Mouse (Mus musculus): Measurements from ENCODE around the gene Ino80d. TPM values are rescaled to one million over a fixed set of nuclear protein-coding genes. Genes with fewer than 3 reads are reported as not detected.
"Not testable (repeated sequence)": the region's sequence is repeated elsewhere in the genome, so short reads cannot be mapped to it uniquely, and the experiment has no call there.

Ino80d gene
- polyA plus RNA-seq (2015; fragmentation: Nextera tagmentation; extraction: Ambion mirVana), result 7.5 and 9.1 TPM in 2 replicates

DNA sequence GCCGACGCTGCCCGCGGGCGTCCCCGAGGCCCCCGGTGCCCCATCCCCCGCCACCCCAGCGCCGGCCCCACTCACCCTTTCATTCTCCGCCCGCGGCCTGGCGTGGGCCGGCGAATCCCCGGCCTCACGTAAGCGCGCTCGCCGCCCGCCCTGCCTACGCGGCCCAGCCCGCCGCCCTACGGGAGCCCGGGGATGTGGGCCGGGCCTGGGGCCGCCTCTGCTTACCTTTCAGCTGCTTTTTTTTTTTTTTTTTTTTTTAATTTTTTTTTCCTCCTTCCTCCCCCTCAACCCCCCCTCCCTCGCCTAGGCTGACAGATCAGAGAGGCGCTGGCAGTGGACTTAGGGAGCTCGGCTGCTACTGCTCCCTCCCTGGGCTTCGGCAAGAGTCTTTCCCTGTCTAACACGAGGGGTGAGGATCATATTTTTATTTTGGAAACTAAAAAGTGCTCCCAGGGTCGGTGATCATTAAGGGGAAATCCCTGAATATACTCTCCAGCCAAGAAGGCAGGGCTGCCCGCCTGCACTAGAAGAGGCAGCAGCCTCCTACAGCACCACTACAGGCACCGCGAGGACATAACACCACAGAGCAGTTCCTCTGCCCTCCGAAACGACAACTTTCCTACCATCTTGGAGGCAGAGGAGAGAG lies at the start of gene Ino80d:
Ino80d (minus strand) TSS at position 532 of the 646 bp plus-strand sequence.
- Histone ChIP-seq H3K4me1 (ENCODE audit: control insufficient read depth, insufficient read depth, low read depth, low read length) (peaks cover 36% of the 10 kb centered on the region), H3K27me3 (replicated peaks; ENCODE audit: control insufficient read depth, insufficient read depth, low read length) (no peaks in the 10 kb centered on the region), H3K4me3 (ENCODE audit: low read length) (peak within 1 kb of the TSS; percentile 91), H3K9me3 (ENCODE audit: control insufficient read depth, low read length) (no peaks in the 10 kb centered on the region), H3K36me3 (ENCODE audit: control insufficient read depth, insufficient read depth, low read length) (0 out of 2 replicates have a peak, but pooled peaks cover 2% of the 10 kb centered on the region), H3K4me2 (ENCODE audit: low read length) (peak within 1 kb of the TSS; percentile 94), H3K27ac (ENCODE audit: low read depth, low read length) (peak within 1 kb of the TSS; percentile 97), H3K9ac (ENCODE audit: low read depth, low read length) (peak within 1 kb of the TSS; percentile 100)
- ATAC-seq, result peak; percentile 93
- WGBS, result under 1% methylated on average over 34 of the region's 42 CpGs

GRCm38 (mm10) chr1:63140231-63140630 lies 25.8 kb upstream of the Ino80d start:
- H3K9me3 ChIP-seq (ENCODE audit: control insufficient read depth, low read length), result no peaks in the 10 kb centered on the region
- 95% methylated on average over 13 of the region's 13 CpGs for WGBS
- H3K4me3 ChIP-seq (ENCODE audit: low read length), result no peak overlapping the region
- no peak overlapping the region for H3K27ac ChIP-seq (ENCODE audit: low read depth, low read length)
- no peaks in the 10 kb centered on the region for H3K4me1 ChIP-seq (ENCODE audit: control insufficient read depth, insufficient read depth, low read depth, low read length)
- no peak overlapping the region for H3K9ac ChIP-seq (ENCODE audit: low read depth, low read length)
- peaks cover 10% of the 10 kb centered on the region for H3K36me3 ChIP-seq (ENCODE audit: control insufficient read depth, insufficient read depth, low read length)
- H3K4me2 ChIP-seq (ENCODE audit: low read length), result no peak overlapping the region
- no peaks in the 10 kb centered on the region for H3K27me3 ChIP-seq (replicated peaks; ENCODE audit: control insufficient read depth, insufficient read depth, low read length)
- ATAC-seq, result no peak

DNA sequence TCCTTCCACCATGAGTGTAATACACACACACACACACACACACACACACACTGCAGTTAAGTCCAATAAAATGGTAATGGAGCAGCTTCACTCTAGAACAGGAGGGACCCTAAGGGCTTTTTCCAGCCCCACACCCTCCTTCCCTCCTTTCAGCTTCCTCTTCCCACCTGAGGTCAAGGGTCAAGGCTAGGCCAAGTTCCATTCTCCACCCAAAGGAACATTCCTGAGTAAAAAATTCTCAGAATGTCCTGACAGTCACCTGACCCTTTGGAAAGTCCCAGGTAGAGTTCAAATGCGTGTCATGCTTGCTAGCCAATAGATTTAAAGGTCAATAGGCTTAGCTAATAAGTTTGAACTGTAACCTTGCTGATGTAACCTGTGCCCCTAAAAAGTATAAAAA lies 24.1 kb upstream of the Ino80d start:
- not testable (repeated sequence) for H3K4me3 ChIP-seq (ENCODE audit: low read length); H3K4me1 ChIP-seq (ENCODE audit: control insufficient read depth, insufficient read depth, low read depth, low read length); H3K27ac ChIP-seq (ENCODE audit: low read depth, low read length); H3K9me3 ChIP-seq (ENCODE audit: control insufficient read depth, low read length); H3K4me2 ChIP-seq (ENCODE audit: low read length); H3K9ac ChIP-seq (ENCODE audit: low read depth, low read length); H3K36me3 ChIP-seq (ENCODE audit: control insufficient read depth, insufficient read depth, low read length); H3K27me3 ChIP-seq (replicated peaks; ENCODE audit: control insufficient read depth, insufficient read depth, low read length); ATAC-seq
- 89% methylated on average over 1 of the region's 1 CpGs for WGBS

- no peak overlapping the region for H3K27ac ChIP-seq (ENCODE audit: low read depth, low read length)
- no peaks in the 10 kb centered on the region for H3K9me3 ChIP-seq (ENCODE audit: control insufficient read depth, low read length)
- peaks cover 6% of the 10 kb centered on the region; the same call in 1 of the 2 replicates for H3K36me3 ChIP-seq (ENCODE audit: control insufficient read depth, insufficient read depth, low read length)
- no peak overlapping the region for H3K4me2 ChIP-seq (ENCODE audit: low read length)
- no peak overlapping the region for H3K4me3 ChIP-seq (ENCODE audit: low read length)
- no peak overlapping the region for H3K9ac ChIP-seq (ENCODE audit: low read depth, low read length)
- WGBS, result 83% methylated on average over 2 of the region's 2 CpGs
- H3K27me3 ChIP-seq (replicated peaks; ENCODE audit: control insufficient read depth, insufficient read depth, low read length), result no peaks in the 10 kb centered on the region
- no peak for ATAC-seq
- H3K4me1 ChIP-seq (ENCODE audit: control insufficient read depth, insufficient read depth, low read depth, low read length), result no peaks in the 10 kb centered on the region
Observed at GRCm38 (mm10) chr1:63137971-63138370, 23.5 kb upstream of the Ino80d start.

GRCm38 (mm10) chr1:63134530-63134929 lies 20.1 kb upstream of the Ino80d start:
- no peak for ATAC-seq
- H3K4me1 ChIP-seq (ENCODE audit: control insufficient read depth, insufficient read depth, low read depth, low read length), result no peaks in the 10 kb centered on the region
- H3K36me3 ChIP-seq (ENCODE audit: control insufficient read depth, insufficient read depth, low read length), result peaks cover 4% of the 10 kb centered on the region; the same call in 1 of the 2 replicates
- H3K4me3 ChIP-seq (ENCODE audit: low read length), result no peak overlapping the region
- H3K27me3 ChIP-seq (replicated peaks; ENCODE audit: control insufficient read depth, insufficient read depth, low read length), result no peaks in the 10 kb centered on the region
- WGBS, result 81% methylated on average over 3 of the region's 3 CpGs
- no peaks in the 10 kb centered on the region for H3K9me3 ChIP-seq (ENCODE audit: control insufficient read depth, low read length)
- H3K4me2 ChIP-seq (ENCODE audit: low read length), result no peak overlapping the region
- H3K27ac ChIP-seq (ENCODE audit: low read depth, low read length), result no peak overlapping the region
- no peak overlapping the region for H3K9ac ChIP-seq (ENCODE audit: low read depth, low read length)

DNA sequence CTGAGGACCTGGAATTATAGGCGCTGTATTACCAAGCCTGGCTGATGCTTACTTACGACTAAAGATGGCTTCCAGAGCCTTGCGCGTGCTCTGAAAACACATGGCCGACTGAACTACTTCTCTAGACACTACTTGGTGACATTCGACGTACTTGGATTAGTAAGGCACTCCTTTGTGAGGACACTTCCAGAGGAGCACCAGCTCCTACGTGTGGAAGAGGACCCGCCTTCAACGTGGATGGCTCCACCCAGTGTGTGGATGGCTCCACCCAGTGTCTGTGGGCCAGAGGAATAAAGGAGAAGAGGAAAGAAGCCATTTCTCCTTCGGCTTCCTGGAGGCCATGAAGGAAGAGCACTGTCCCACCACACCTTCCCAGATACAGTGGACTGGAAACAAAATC lies 17.3 kb upstream of the Ino80d start:
- H3K27me3 ChIP-seq (replicated peaks; ENCODE audit: control insufficient read depth, insufficient read depth, low read length), result no peaks in the 10 kb centered on the region
- H3K9me3 ChIP-seq (ENCODE audit: control insufficient read depth, low read length), result no peaks in the 10 kb centered on the region
- no peak overlapping the region for H3K9ac ChIP-seq (ENCODE audit: low read depth, low read length)
- H3K27ac ChIP-seq (ENCODE audit: low read depth, low read length), result no peak overlapping the region
- H3K4me1 ChIP-seq (ENCODE audit: control insufficient read depth, insufficient read depth, low read depth, low read length), result no peaks in the 10 kb centered on the region
- no peak overlapping the region for H3K4me2 ChIP-seq (ENCODE audit: low read length)
- no peak for ATAC-seq
- WGBS, result 93% methylated on average over 11 of the region's 11 CpGs
- H3K4me3 ChIP-seq (ENCODE audit: low read length), result no peak overlapping the region
- no peaks in the 10 kb centered on the region for H3K36me3 ChIP-seq (ENCODE audit: control insufficient read depth, insufficient read depth, low read length)

DNA sequence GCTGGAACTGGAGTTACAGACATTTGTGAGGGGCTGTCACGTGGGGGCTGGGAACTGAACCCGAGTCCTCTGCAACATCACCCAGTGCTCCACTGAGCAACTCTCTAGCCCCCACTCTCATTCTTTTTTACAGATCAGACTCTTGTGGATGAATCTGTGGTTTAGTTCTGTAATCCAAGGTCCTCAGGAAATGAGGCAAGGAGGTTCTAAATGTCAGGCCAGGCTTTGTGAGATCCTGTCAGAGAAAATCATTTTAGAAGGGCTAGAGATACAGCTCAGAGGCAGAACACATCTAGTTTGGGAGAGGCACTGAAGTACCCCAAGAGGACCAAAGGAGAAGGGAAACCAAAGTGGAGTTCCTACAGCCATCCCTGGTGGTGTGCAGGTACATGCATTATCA lies 16.4 kb upstream of the Ino80d start:
- Histone ChIP-seq H3K4me2 (ENCODE audit: low read length) (no peak overlapping the region), H3K4me1 (ENCODE audit: control insufficient read depth, insufficient read depth, low read depth, low read length) (no peaks in the 10 kb centered on the region), H3K9me3 (ENCODE audit: control insufficient read depth, low read length) (no peaks in the 10 kb centered on the region), H3K27me3 (replicated peaks; ENCODE audit: control insufficient read depth, insufficient read depth, low read length) (no peaks in the 10 kb centered on the region), H3K9ac (ENCODE audit: low read depth, low read length) (no peak overlapping the region), H3K36me3 (ENCODE audit: control insufficient read depth, insufficient read depth, low read length) (no peaks in the 10 kb centered on the region), H3K4me3 (ENCODE audit: low read length) (no peak overlapping the region), H3K27ac (ENCODE audit: low read depth, low read length) (no peak overlapping the region)
- 88% methylated on average over 2 of the region's 2 CpGs for WGBS
- ATAC-seq, result no peak

GRCm38 (mm10) chr1:63129857-63130690 lies 15.6 kb upstream of the Ino80d start:
- no peaks in the 10 kb centered on the region for H3K9me3 ChIP-seq (ENCODE audit: control insufficient read depth, low read length)
- no peaks in the 10 kb centered on the region for H3K4me1 ChIP-seq (ENCODE audit: control insufficient read depth, insufficient read depth, low read depth, low read length)
- no peaks in the 10 kb centered on the region for H3K36me3 ChIP-seq (ENCODE audit: control insufficient read depth, insufficient read depth, low read length)
- no peak overlapping the region for H3K27ac ChIP-seq (ENCODE audit: low read depth, low read length)
- peak overlapping the region; percentile 16 for H3K4me3 ChIP-seq (ENCODE audit: low read length)
- no peaks in the 10 kb centered on the region for H3K27me3 ChIP-seq (replicated peaks; ENCODE audit: control insufficient read depth, insufficient read depth, low read length)
- peak overlapping the region; percentile 46 for H3K4me2 ChIP-seq (ENCODE audit: low read length)
- no peak overlapping the region for H3K9ac ChIP-seq (ENCODE audit: low read depth, low read length)
- peak; percentile 72; the same call in 1 of the 2 replicates for ATAC-seq
- WGBS, result 21% methylated on average over 18 of the region's 18 CpGs

GRCm38 (mm10) chr1:63129273-63129672 lies 14.8 kb upstream of the Ino80d start:
- Histone ChIP-seq H3K27me3 (replicated peaks; ENCODE audit: control insufficient read depth, insufficient read depth, low read length) (no peaks in the 10 kb centered on the region), H3K27ac (ENCODE audit: low read depth, low read length) (no peak overlapping the region), H3K4me3 (ENCODE audit: low read length) (no peak overlapping the region), H3K9ac (ENCODE audit: low read depth, low read length) (no peak overlapping the region), H3K4me1 (ENCODE audit: control insufficient read depth, insufficient read depth, low read depth, low read length) (no peaks in the 10 kb centered on the region), H3K4me2 (ENCODE audit: low read length) (no peak overlapping the region; the same call in 1 of the 2 replicates), H3K9me3 (ENCODE audit: control insufficient read depth, low read length) (no peaks in the 10 kb centered on the region), H3K36me3 (ENCODE audit: control insufficient read depth, insufficient read depth, low read length) (no peaks in the 10 kb centered on the region)
- WGBS, result 36% methylated on average over 3 of the region's 3 CpGs
- ATAC-seq, result no peak

All from hindbrain, embryonic 16.5 days (tissue).